16 mouse cellular contexts compared by ENCODE assay signal in genomic region chr2:14167721-14168120, GRCm38 (mm10). TPM values are rescaled to one million over a fixed set of nuclear protein-coding genes. Genes with fewer than 3 reads are reported as not detected.
"Had no signal": no experiment of that assay in that cellular context is flagged by ENCODE, and none has a peak within 500 bp of the region (broad histone marks: within the 10 kb centered on the region; RNA-seq: fewer than 3 reads in every experiment).

No protein-coding gene starts in this region.

- DNase-seq: cerebellum, adult 9-10 months; cerebellum, adult 9-11 months; cerebellum, postnatal 10 days; cerebellum, postnatal 14 days; cerebellum, postnatal 25 days; cerebellum, postnatal 36 days; embryo, embryonic 11 days; forebrain, postnatal 0 days; gastrocnemius, adult 2 months; gastrocnemius, postnatal 10 days; gastrocnemius, postnatal 25 days; gastrocnemius, postnatal 36 days; heart, adult 18-20 months; heart, adult 2 months had no signal

RNA-seq across cellular contexts. Expression of gene Tmem236, which starts 6.6 kb away (rescaled TPM):
- total RNA-seq: common myeloid progenitor, adult 5-6 weeks; granulocyte monocyte progenitor cell, adult 5-6 weeks; heart, adult 18-20 months had no signal
